Mouse (Mus musculus) hindbrain, embryonic 16.5 days (tissue): ENCODE measurements at regions not wholly inside any gene's neighbourhood (a gene's known extent, or its start where the extent isn't known, plus 50 kb on each side); places are given as distances from the start of the nearest gene placed in this dataset.
"Not testable (repeated sequence)": the region's sequence is repeated elsewhere in the genome, so short reads cannot be mapped to it uniquely, and the experiment has no call there.

ENCODE experiments used
- ATAC-seq: fragments of 200-750 bp; cut with Nextera tagmentation; 2 replicates; pipeline ENCODE4 v1.8.0; 2017; ENCODE audit warnings: moderate TSS enrichment, moderate library complexity
- H3K27ac ChIP-seq: fragments of 300-500 bp; sonication (generic); 2 replicates; pipeline ENCODE4 v1.5.1; 2014; ENCODE audit warnings: low read depth, mild to moderate bottlenecking, control low read depth, low read length, moderate library complexity
- H3K27me3 ChIP-seq: fragments of 300-500 bp; sonication (generic); replicated peaks from 2 replicates; pipeline ENCODE4 v1.6.1; 2014; ENCODE audit warnings: low read length; ENCODE audit not compliant: control insufficient read depth, insufficient read depth
- H3K36me3 ChIP-seq: fragments of 300-500 bp; sonication (generic); 2 replicates; pipeline ENCODE4 v1.6.1; 2014; ENCODE audit warnings: mild to moderate bottlenecking, low read length, moderate library complexity, mixed read lengths; ENCODE audit not compliant: control insufficient read depth, insufficient read depth
- H3K4me1 ChIP-seq: fragments of 300-500 bp; sonication (generic); 2 replicates; pipeline ENCODE4 v1.6.1; 2014; ENCODE audit warnings: low read depth, low read length; ENCODE audit not compliant: control insufficient read depth, insufficient read depth
- H3K4me2 ChIP-seq: fragments of 300-500 bp; sonication (generic); 2 replicates; pipeline ENCODE4 v1.6.1; 2014; ENCODE audit warnings: mild to moderate bottlenecking, low read length, control low read depth, moderate library complexity
- H3K4me3 ChIP-seq: fragments of 300-500 bp; sonication (generic); 2 replicates; pipeline ENCODE4 v1.5.1; 2014; ENCODE audit warnings: mild to moderate bottlenecking, low read length, control low read depth, moderate library complexity
- H3K9ac ChIP-seq: fragments of 300-500 bp; sonication (generic); 2 replicates; pipeline ENCODE4 v1.6.1; 2014; ENCODE audit warnings: low read depth, mild to moderate bottlenecking, control low read depth, low read length, moderate library complexity
- H3K9me3 ChIP-seq: fragments of 300-500 bp; sonication (generic); 2 replicates; pipeline ENCODE4 v1.6.1; 2014; ENCODE audit warnings: mild to moderate bottlenecking, low read length, moderate library complexity; ENCODE audit not compliant: control insufficient read depth
- WGBS: fragments of 180-500 bp; shearing (Covaris S2); extraction: QIAGEN DNeasy Blood & Tissue Kit; methylation state at CpG from one replicate; pipeline ENCODE4 v1.1.7; 2014; 5-methylcytosine and 5-hydroxymethylcytosine counted together

DNA sequence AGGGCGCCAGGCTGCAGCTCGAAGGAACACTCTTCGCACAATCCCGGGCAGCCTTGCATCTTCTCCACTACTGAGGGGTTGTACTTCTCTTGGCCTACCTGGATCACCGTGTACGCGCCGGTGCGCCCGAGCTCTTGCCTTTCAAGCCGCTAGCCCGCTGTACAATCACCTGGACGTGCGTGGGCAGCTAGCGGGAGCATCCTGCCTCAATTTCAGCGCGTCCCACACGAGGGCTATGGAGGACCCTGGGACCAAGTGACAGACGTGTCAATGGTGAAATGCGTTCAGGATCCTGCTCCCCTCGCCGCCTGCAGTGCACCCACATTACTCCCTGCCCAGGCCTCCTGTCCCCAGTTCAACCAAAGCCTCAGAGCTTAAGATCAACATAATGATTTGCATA lies 373.2 kb upstream of the Cntn5 start:
- no peaks in the 10 kb centered on the region for H3K27me3 ChIP-seq
- no peaks in the 10 kb centered on the region for H3K4me1 ChIP-seq
- no peak for ATAC-seq
- no peak overlapping the region for H3K4me3 ChIP-seq
- H3K36me3 ChIP-seq: no peaks in the 10 kb centered on the region
- H3K27ac ChIP-seq: no peak overlapping the region
- 94% methylated on average over 22 of the region's 22 CpGs for WGBS
- H3K4me2 ChIP-seq: no peak overlapping the region
- H3K9me3 ChIP-seq: no peaks in the 10 kb centered on the region
- no peak overlapping the region for H3K9ac ChIP-seq

DNA sequence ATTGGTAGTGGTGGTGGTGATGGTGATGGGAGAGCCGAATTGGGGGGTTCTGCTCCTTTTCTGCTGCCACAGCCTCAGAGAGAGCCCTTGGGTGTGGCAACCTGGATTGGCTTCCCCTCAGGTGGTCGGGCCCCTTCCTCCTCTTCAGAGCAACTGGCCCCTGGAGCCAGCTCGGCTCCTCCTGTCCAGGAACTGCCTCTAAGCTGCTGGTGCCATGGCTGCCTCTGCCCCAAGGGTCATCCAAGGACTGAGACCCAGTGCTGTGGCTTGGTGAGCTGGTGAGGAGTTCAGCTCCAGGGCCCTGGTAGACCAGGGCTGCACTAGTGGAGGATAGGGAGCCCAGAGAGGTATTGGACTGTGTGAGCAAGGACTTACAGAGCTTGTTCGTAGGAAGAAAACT lies 372.4 kb upstream of the Cntn5 start:
- H3K9ac ChIP-seq: no peak overlapping the region
- no peak for ATAC-seq
- no peaks in the 10 kb centered on the region for H3K36me3 ChIP-seq
- no peaks in the 10 kb centered on the region for H3K9me3 ChIP-seq
- no peaks in the 10 kb centered on the region for H3K4me1 ChIP-seq
- H3K27me3 ChIP-seq: no peaks in the 10 kb centered on the region
- no peak overlapping the region for H3K27ac ChIP-seq
- H3K4me3 ChIP-seq: no peak overlapping the region
- H3K4me2 ChIP-seq: no peak overlapping the region
- WGBS: 82% methylated on average over 4 of the region's 4 CpGs

DNA sequence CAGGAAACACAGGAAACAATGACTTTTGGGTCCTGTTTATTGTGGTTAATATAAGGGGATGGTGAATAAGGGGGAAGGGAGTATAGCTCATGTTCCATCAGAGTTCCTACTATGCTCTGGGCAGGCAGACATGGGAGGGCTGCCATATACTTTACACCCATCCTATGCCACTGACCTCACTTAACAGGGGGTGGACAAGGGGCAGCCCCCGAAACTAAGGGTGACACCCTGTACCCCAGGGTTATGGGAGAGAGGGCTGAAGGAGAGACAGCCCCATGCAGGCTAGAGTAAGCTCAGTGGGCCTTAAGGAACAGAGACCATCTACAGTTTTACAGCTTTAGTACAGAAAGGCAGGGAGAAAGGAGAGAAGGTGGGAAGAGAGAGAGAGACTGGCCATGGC lies 352.3 kb upstream of the Cntn5 start:
- Histone ChIP-seq H3K27ac (no peak overlapping the region), H3K9ac (no peak overlapping the region), H3K9me3 (no peaks in the 10 kb centered on the region), H3K27me3 (no peaks in the 10 kb centered on the region), H3K4me3 (no peak overlapping the region), H3K4me2 (no peak overlapping the region), H3K36me3 (no peaks in the 10 kb centered on the region), H3K4me1 (no peaks in the 10 kb centered on the region)
- no peak for ATAC-seq
- WGBS: 78% methylated on average over 1 of the region's 1 CpGs

DNA sequence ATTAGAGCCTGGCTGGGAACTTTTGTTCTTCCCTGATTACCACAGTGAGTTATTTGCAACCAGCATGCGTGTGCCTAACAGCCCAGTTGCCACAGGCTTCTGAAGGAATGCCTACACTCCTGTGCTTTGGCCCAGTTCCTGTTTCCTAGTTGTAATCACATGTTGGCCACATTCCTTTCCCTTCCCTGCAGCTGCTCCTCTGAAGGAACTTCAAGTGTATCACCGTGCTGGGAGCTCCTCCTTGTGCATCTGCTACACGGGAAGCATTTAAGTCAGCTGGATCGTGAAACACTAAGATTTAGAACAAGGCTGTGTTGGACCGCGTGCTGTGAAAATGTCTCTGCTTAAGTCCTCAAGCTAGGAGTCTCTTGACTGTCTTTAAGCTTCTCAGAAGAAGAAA lies 302.3 kb upstream of the Cntn5 start:
- 50% methylated on average over 6 of the region's 6 CpGs for WGBS
- Histone ChIP-seq H3K4me3 (no peak overlapping the region), H3K4me1 (no peaks in the 10 kb centered on the region), H3K27ac (no peak overlapping the region), H3K9me3 (no peaks in the 10 kb centered on the region), H3K9ac (no peak overlapping the region), H3K4me2 (no peak overlapping the region), H3K36me3 (no peaks in the 10 kb centered on the region), H3K27me3 (no peaks in the 10 kb centered on the region)
- ATAC-seq: peak; percentile 90

DNA sequence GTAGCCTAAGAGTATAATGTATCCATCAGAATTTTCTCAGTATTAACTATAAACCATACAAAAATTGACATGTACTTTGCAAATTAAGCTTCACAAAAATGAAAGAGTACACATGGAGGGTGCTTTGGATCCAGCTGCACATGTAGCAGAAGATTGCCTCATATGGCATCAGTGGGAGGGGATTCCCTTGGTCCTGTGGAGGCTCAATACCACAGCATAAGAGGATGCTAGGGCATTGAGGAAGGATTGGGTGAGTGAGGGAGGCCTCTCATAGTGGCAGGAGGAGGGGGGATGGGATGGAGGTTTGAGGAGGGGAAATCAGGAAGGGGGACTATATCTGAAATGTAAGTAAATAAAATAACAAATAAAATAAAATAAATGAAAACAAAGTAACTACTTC lies 301.7 kb upstream of the Cntn5 start:
- Histone ChIP-seq H3K27me3 (no peaks in the 10 kb centered on the region), H3K4me2 (no peak overlapping the region), H3K4me3 (no peak overlapping the region), H3K9me3 (no peaks in the 10 kb centered on the region), H3K36me3 (no peaks in the 10 kb centered on the region), H3K9ac (no peak overlapping the region), H3K27ac (no peak overlapping the region), H3K4me1 (no peaks in the 10 kb centered on the region)
- no peak for ATAC-seq

DNA sequence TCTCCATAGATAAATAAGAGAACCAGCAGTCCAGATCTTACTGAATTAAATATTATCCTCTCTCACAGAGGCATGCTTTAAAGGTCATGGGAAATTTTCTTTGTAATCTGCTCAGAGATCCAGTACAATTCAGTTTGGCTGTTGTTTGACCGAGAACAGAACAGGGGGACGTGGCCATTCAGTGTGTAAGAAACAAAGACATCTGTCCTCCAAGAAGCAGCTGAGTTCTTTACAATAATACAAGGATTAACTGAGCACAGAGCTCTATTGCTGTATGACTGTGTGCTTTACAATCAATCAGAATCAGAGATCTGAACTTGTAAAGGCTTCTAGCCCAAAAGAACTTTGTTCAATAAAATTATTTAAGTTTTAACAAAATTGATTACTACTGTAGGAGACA lies 287.6 kb upstream of the Cntn5 start:
- no peaks in the 10 kb centered on the region for H3K4me1 ChIP-seq
- no peaks in the 10 kb centered on the region for H3K27me3 ChIP-seq
- ATAC-seq: no peak
- no peak overlapping the region for H3K27ac ChIP-seq
- H3K9ac ChIP-seq: no peak overlapping the region
- no peak overlapping the region for H3K4me3 ChIP-seq
- no peaks in the 10 kb centered on the region for H3K36me3 ChIP-seq
- no peak overlapping the region for H3K4me2 ChIP-seq
- H3K9me3 ChIP-seq: no peaks in the 10 kb centered on the region
- 18% methylated on average over 2 of the region's 2 CpGs for WGBS

DNA sequence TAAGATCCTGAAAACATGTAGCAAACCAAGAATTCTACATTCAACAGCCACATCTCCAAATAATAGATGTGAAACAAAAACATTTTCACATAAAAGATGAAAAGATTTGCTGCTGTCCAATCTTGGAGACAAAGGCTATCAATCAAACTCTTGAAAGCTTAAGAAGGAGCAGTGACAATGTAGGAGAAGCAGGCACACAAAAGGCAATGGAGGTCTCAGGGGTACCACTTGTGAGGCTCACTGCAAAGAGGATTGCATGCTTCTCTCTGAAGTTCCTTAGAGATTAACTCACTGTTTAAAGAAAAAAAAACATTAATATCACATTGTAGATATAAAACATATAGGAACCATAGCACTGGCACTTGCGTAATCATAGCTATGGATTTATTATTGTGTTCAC lies 241.2 kb upstream of the Cntn5 start:
- 90% methylated on average over 1 of the region's 1 CpGs for WGBS
- ATAC-seq: no peak
- Histone ChIP-seq H3K27ac (no peak overlapping the region), H3K4me3 (no peak overlapping the region), H3K4me2 (no peak overlapping the region), H3K9me3 (no peaks in the 10 kb centered on the region), H3K4me1 (no peaks in the 10 kb centered on the region), H3K27me3 (no peaks in the 10 kb centered on the region), H3K36me3 (no peaks in the 10 kb centered on the region), H3K9ac (no peak overlapping the region)

DNA sequence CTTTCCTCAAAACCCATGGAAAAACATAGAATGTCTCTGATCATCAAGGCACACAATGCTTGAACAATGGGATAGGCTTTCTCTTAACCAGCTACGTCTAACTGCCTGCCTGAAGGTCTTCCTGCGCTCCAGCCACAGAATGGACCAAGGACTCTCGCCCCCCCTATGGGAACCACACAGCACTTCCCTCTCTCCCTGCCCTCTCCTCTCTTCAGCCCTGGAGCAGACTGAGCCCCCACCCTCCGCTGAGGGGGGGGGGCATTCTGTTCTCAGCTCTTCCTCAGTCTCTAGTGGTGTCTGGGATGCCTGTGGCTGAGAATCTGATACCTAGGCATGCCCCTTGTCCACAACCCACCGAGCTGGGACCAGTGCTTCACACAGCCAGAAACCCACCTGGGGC lies 222.3 kb upstream of the Cntn5 start:
- no peak overlapping the region for H3K9ac ChIP-seq
- 82% methylated on average over 5 of the region's 5 CpGs for WGBS
- no peaks in the 10 kb centered on the region for H3K4me1 ChIP-seq
- no peaks in the 10 kb centered on the region for H3K27me3 ChIP-seq
- no peak overlapping the region for H3K27ac ChIP-seq
- H3K4me3 ChIP-seq: no peak overlapping the region
- no peak overlapping the region for H3K4me2 ChIP-seq
- no peak for ATAC-seq
- no peaks in the 10 kb centered on the region for H3K36me3 ChIP-seq
- H3K9me3 ChIP-seq: no peaks in the 10 kb centered on the region

DNA sequence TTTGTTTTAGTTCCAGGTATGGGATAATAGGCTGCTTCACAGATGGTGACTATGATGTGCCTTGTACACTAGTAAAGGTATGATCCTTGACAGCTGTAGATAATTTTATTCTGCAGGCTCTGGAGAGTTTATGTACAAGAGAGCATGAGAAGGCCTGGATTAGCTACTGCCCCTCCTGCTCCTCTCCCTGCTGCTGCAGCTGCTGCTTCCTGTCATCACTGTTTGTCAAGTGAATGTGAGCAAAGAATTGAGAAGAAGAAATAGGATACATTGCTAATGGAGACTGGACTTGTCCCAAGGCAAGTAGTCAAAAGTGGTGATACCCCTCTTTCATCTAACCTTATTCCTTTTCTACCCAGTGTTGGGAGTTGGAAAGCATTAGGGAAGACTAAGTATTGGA lies 214.6 kb upstream of the Cntn5 start:
- no peak overlapping the region for H3K4me3 ChIP-seq
- H3K4me2 ChIP-seq: no peak overlapping the region
- H3K9me3 ChIP-seq: no peaks in the 10 kb centered on the region
- H3K4me1 ChIP-seq: no peaks in the 10 kb centered on the region
- no peaks in the 10 kb centered on the region for H3K36me3 ChIP-seq
- ATAC-seq: no peak
- H3K27ac ChIP-seq: no peak overlapping the region
- no peak overlapping the region for H3K9ac ChIP-seq
- H3K27me3 ChIP-seq: no peaks in the 10 kb centered on the region

DNA sequence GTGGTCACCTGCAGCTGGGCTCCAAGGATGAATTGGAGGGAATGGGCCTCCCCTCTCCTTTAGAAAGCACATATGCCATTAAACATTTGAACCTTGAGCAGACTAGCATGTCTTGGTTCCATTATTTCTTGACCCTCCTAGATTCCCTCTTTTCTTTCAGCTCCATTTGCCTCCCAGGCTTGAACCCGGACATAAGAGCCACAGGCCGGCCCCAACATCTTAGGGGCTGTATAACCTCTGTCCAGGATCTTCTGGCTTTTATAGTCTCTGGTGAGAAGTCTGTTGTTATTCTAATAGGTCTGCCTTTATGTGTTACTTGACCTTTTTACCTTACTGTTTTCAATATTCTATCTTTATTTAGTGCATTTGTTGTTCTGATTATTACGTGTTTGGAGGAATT lies 203.3 kb upstream of the Cntn5 start:
- not testable (repeated sequence) for H3K36me3 ChIP-seq

More for the DNA sequence above, 203.3 kb upstream of the Cntn5 start:
- not testable (repeated sequence) for H3K27ac ChIP-seq, H3K9ac ChIP-seq, ATAC-seq, H3K4me1 ChIP-seq, H3K27me3 ChIP-seq, H3K4me2 ChIP-seq, H3K4me3 ChIP-seq, H3K9me3 ChIP-seq
- 76% methylated on average over 3 of the region's 3 CpGs for WGBS
